Mouse (Mus musculus) neural tube, embryonic 14.5 days (tissue): Measurements from ENCODE around the gene Glo1. TPM values are rescaled to one million over a fixed set of nuclear protein-coding genes. Genes with fewer than 3 reads are reported as not detected.

Experiments
- ATAC-seq: fragments of 200-750 bp; cut with Nextera tagmentation; 2 replicates; pipeline ENCODE4 v1.8.0; 2017; ENCODE audit warnings: low read depth, mild to moderate bottlenecking, moderate TSS enrichment, moderate library complexity
- H3K27ac ChIP-seq: fragments of 300-500 bp; sonication (generic); 2 replicates; pipeline ENCODE4 v1.5.1; 2014; ENCODE audit warnings: low read depth, mild to moderate bottlenecking, control low read depth, low read length, moderate library complexity, mixed read lengths
- H3K27me3 ChIP-seq: fragments of 300-500 bp; sonication (generic); 2 replicates; pipeline ENCODE4 v1.6.1; 2014; ENCODE audit warnings: low read length; ENCODE audit not compliant: control insufficient read depth, insufficient read depth
- H3K36me3 ChIP-seq: fragments of 300-500 bp; sonication (generic); 2 replicates; pipeline ENCODE4 v1.6.1; 2014; ENCODE audit warnings: low read length, mixed read lengths; ENCODE audit not compliant: control insufficient read depth, insufficient read depth
- H3K4me1 ChIP-seq: fragments of 300-500 bp; sonication (generic); 2 replicates; pipeline ENCODE4 v1.6.1; 2014; ENCODE audit warnings: low read length; ENCODE audit not compliant: control insufficient read depth, insufficient read depth
- H3K4me2 ChIP-seq: fragments of 300-500 bp; sonication (generic); 2 replicates; pipeline ENCODE4 v1.6.1; 2014; ENCODE audit warnings: mild to moderate bottlenecking, low read depth, low read length, control low read depth
- H3K4me3 ChIP-seq: fragments of 300-500 bp; sonication (generic); 2 replicates; pipeline ENCODE4 v1.5.1; 2014; ENCODE audit warnings: low read depth, low read length, control low read depth, mixed read lengths
- H3K9ac ChIP-seq: fragments of 300-500 bp; sonication (generic); replicated peaks from 2 replicates; pipeline ENCODE4 v1.6.1; 2014; ENCODE audit warnings: low read depth, mild to moderate bottlenecking, control low read depth, low read length, mixed read lengths
- H3K9me3 ChIP-seq: fragments of 300-500 bp; sonication (generic); 2 replicates; pipeline ENCODE4 v1.6.1; 2016; ENCODE audit warnings: low read length; ENCODE audit not compliant: control insufficient read depth
- WGBS: fragments of 180-500 bp; shearing (Covaris S2); extraction: QIAGEN DNeasy Blood & Tissue Kit; methylation state at CpG from one replicate; pipeline ENCODE4 v1.1.7; 2014; 5-methylcytosine and 5-hydroxymethylcytosine counted together
- polyA plus RNA-seq: library from polyadenylated mRNA; unstranded; fragments of >200 nt; fragmentation: Nextera tagmentation; extraction: Ambion mirVana; gene quantifications from 2 replicates; pipeline ENCODE4 v1.2.1, GENCODE M21; 2014

Gene Glo1
- polyA plus RNA-seq, 1 experiment from 2014 or later = 159 TPM

DNA sequence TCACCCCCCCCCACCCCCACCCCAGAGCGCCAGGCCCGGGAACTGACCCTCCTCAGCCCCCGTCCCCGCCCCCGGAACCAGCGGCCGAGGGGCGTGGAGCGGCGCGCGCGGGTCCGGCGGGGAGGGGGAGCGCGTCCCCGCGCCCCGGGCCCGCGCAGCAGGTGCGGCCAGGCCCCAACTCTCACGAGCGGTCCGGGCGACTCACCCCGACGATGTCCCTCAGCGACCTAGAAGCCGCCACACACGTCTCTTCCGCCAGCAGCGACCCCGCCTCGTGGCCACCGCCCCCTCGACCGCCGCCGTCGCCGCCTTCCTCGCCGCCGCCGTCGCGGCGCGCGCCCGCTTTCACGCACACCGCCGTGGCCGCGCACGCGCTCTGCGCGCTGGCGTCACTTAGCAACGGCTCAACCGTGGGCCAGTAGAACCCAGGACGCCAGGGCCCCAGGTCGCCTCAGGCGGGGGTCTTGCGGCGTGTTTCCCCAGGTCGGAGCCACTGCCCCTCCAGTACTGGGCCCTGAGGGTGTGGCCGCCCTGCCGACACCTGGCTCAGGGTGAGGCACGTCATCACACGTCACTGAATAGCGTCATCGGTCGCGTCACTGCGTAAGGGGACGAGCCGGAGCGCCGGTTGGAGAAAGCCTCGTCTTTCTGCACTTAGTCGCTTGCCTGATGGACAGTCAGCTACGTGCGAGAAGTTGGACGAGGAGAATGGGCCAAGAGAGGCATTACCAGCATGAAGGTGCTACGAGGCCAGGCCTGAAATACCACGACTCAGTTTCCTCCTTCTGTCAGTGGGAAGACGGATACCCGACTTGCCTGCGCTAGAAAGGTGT is 50.5 kb downstream of the Glo1 start, which contains the start of gene Btbd9:
TSS of gene Btbd9 (minus strand) at position 548 of the 833 bp plus-strand sequence.
- peak within 1 kb of the TSS; percentile 88 for H3K9ac ChIP-seq
- WGBS = under 1% methylated on average over 68 of the region's 94 CpGs
- no peaks in the 10 kb centered on the region for H3K36me3 ChIP-seq
- peaks cover 14% of the 10 kb centered on the region for H3K4me1 ChIP-seq
- H3K4me3 ChIP-seq = peak within 1 kb of the TSS; percentile 74
- no peaks in the 10 kb centered on the region for H3K9me3 ChIP-seq
- H3K4me2 ChIP-seq = peak within 1 kb of the TSS; percentile 84
- ATAC-seq = peak; percentile 94
- H3K27ac ChIP-seq = peak within 1 kb of the TSS; percentile 96
- no peaks in the 10 kb centered on the region for H3K27me3 ChIP-seq

DNA sequence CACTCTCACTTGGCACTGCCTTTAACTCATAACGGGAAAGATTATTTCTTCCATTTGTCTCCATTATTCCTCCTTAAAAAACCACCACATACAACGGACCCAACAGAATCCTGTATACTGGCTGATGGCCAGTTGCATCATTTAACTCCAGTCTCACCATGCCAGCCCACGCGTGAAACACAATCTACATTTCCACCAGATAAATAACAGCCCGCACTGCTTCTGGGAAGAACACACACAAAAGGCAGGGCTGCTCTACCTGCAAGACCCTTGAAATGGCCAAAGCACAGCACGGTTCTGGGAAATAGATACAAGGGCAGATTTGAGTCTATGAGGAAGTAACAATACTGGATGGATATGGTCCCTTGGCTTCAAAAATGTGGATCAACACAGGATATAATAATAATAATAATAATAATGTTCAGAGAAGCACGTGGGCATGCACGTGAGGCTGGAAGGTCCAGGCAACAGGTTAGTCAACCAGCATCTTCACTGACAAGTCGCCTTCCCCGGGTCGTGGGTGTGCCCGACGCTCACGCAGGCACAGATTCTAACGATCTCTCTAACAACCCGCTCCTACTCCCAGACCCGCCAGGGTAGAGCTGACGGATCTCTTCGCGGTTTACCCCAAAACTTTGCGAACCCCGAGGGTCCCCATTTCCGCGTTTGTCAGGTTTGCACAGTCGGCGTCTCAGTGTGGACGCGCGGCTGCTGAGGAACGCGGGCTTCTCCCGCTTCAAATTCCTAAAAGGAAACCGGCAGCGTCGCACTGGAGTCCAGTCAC is 51.4 kb downstream of the Glo1 start:
- WGBS = 6% methylated on average over 35 of the region's 35 CpGs

DNA sequence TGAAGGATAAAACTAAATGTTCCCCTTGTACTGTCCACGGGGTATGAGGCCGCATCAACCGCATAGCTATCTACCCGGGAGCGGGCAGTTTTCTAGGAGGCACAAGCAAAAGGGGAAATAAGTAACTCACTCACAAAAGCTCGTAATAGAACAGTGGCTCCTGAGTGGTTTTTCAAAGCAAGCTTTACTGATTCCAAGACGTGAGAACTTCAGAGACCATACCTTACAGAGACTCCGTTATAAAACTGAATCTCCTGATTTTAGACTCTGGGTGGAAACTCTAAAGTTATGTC is 51.9 kb downstream of the Glo1 start:
- H3K36me3 ChIP-seq = no peaks in the 10 kb centered on the region
- no peaks in the 10 kb centered on the region for H3K9me3 ChIP-seq
- peak overlapping the region; percentile 74; the same call in 1 of the 2 replicates for H3K4me3 ChIP-seq
- ATAC-seq = no peak
- WGBS = 81% methylated on average over 8 of the region's 8 CpGs
- peak overlapping the region; percentile 84 for H3K4me2 ChIP-seq
- H3K27ac ChIP-seq = no peak overlapping the region
- peaks cover 14% of the 10 kb centered on the region for H3K4me1 ChIP-seq
- H3K27me3 ChIP-seq = no peaks in the 10 kb centered on the region
- H3K9ac ChIP-seq = no peak overlapping the region

More for the DNA sequence above, 51.4 kb downstream of the Glo1 start:
- no peaks in the 10 kb centered on the region for H3K27me3 ChIP-seq
- no peaks in the 10 kb centered on the region for H3K36me3 ChIP-seq
- peak overlapping the region; percentile 84 for H3K4me2 ChIP-seq
- peak overlapping the region; percentile 96 for H3K27ac ChIP-seq
- peak overlapping the region; percentile 74 for H3K4me3 ChIP-seq
- H3K4me1 ChIP-seq = peaks cover 14% of the 10 kb centered on the region
- no peak; the same call in 1 of the 2 replicates for ATAC-seq
- peak overlapping the region; percentile 88 for H3K9ac ChIP-seq
- H3K9me3 ChIP-seq = no peaks in the 10 kb centered on the region

DNA sequence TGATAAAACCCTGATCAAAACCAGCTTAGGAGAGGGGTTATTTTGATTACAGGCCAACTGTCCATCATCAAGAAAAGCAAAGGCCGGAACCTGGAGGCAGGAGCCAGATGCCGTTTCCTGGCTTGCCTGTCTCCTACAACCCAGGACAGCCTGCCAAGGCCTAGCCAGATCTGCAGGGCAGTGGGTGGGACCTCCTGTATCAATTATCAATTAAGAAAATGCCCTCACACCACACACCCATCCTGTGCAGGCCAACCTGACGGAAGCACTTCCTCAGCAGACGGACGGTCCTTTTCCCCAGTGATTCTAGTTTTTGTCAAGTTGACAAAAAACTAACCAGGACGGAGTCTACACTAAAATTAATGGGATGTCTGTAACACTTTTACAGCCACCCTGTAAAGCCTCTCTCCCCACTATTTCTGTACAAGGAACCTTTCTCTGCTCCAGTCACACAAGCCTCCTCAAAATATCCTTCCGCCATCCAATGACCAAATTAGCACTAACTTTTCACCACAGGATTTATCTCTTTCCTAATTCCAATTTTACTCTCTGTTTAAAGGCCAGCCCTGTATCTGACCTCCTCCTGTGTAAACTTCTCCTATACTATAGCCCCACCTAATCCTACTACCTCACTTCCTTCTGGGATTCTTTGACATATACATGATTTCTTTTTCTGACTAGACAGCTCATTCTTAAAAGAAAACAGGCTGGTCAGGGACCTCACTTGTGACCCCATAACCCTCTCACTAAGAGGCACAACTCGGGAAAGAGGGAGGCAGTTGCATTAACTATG is 52.5 kb downstream of the Glo1 start:
- Histone ChIP-seq H3K36me3 (no peaks in the 10 kb centered on the region), H3K9me3 (no peaks in the 10 kb centered on the region), H3K4me2 (no peak overlapping the region), H3K9ac (no peak overlapping the region), H3K27ac (no peak overlapping the region), H3K27me3 (no peaks in the 10 kb centered on the region), H3K4me3 (no peak overlapping the region), H3K4me1 (peaks cover 14% of the 10 kb centered on the region)
- no peak for ATAC-seq
- 75% methylated on average over 8 of the region's 8 CpGs for WGBS

DNA sequence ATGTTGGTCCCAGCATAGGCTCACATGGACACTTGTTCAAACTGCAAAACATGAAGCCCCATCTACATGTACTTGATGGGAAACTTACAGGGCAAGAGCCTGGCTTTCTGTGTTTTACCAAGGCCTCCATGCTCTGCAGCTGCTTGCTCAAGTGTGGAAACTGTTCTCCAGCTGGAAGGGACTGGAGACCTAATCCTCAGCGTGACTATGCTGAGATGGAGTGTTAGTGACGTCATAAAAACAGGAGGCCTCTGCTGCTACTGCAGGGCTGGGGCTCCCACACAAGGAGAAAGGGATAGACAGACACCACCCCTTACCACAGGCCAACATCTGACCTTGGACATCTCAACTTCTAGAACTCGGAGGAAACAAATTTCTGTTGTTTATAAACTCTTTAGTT is 55.7 kb downstream of the Glo1 start:
- no peaks in the 10 kb centered on the region for H3K27me3 ChIP-seq
- H3K4me2 ChIP-seq = no peak overlapping the region
- no peak for ATAC-seq
- peaks cover 9% of the 10 kb centered on the region; the same call in 1 of the 2 replicates for H3K4me1 ChIP-seq
- no peak overlapping the region for H3K4me3 ChIP-seq
- WGBS = 62% methylated on average over 3 of the region's 3 CpGs
- no peak overlapping the region for H3K9ac ChIP-seq
- H3K36me3 ChIP-seq = no peaks in the 10 kb centered on the region
- no peak overlapping the region for H3K27ac ChIP-seq
- no peaks in the 10 kb centered on the region for H3K9me3 ChIP-seq

DNA sequence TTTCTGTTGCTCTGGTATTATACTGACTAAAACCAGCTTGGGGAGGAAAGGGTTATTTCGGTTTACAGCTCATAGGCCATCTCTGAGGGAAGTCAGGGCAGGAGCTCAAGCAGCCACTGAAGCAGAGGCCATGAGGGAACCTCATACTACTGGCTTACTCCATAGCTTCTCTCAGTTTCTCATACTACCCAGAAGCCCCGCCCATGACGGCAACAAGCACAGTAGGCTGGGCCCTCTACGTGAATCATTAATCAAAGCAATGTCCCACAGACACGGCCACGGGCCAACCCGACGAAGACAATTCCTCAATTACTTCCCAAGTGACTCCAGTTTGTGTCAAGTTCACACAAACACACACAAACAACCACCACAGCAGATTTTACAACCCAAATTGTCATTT is 56.5 kb downstream of the Glo1 start:
- ATAC-seq = no peak
- 50% methylated on average over 8 of the region's 8 CpGs for WGBS
- Histone ChIP-seq H3K4me2 (no peak overlapping the region), H3K9ac (no peak overlapping the region), H3K4me1 (peaks cover 7% of the 10 kb centered on the region; the same call in 1 of the 2 replicates), H3K27ac (no peak overlapping the region), H3K9me3 (no peaks in the 10 kb centered on the region), H3K4me3 (no peak overlapping the region), H3K36me3 (no peaks in the 10 kb centered on the region), H3K27me3 (no peaks in the 10 kb centered on the region)

DNA sequence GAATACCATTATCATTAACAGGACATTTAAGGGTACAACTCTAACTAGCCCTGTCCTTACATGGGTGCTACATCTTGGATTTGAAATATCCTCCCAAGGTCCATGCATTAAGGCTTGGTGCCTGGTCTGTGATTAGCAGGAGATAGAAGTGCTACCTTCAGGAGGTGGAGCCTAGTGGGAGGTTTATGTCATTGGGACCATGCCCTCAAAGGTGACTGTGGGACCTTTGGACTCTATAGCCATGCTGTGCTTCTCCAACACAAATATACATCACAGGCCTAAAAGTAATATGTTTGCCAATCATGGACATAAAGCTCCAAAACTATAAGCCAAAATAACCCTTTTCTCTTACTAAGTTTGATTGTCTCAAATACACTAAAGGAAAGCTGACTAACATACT is 58.2 kb downstream of the Glo1 start:
- H3K4me3 ChIP-seq = no peak overlapping the region
- no peak for ATAC-seq
- H3K36me3 ChIP-seq = no peaks in the 10 kb centered on the region
- H3K4me1 ChIP-seq = no peaks in the 10 kb centered on the region
- H3K9ac ChIP-seq = no peak overlapping the region
- H3K4me2 ChIP-seq = no peak overlapping the region
- H3K27ac ChIP-seq = no peak overlapping the region
- H3K27me3 ChIP-seq = no peaks in the 10 kb centered on the region
- H3K9me3 ChIP-seq = no peaks in the 10 kb centered on the region

DNA sequence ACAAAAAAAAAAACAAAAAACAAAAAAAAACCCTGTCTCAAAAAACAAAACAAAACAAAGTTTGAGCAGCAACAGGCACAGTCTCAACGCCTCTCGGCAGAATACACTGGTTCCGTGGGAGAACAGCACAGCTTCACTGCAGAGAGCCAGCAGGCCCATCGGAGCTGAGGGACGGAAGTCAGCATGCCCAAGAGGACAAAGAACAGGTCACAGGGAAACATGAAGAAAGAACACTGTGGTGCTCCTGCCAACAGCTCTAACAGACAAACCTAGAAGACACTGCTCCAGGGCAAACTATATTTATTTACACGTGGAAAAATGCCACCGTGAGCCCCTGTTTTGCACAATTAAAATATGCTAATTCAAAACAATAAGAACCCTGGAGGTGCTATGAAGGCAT is 61.7 kb downstream of the Glo1 start:
- H3K4me1 ChIP-seq = no peaks in the 10 kb centered on the region
- H3K27ac ChIP-seq = no peak overlapping the region
- no peaks in the 10 kb centered on the region for H3K9me3 ChIP-seq
- 82% methylated on average over 7 of the region's 7 CpGs for WGBS
- no peak overlapping the region for H3K4me3 ChIP-seq
- H3K27me3 ChIP-seq = no peaks in the 10 kb centered on the region
- no peaks in the 10 kb centered on the region for H3K36me3 ChIP-seq
- no peak overlapping the region for H3K4me2 ChIP-seq
- no peak overlapping the region for H3K9ac ChIP-seq
- ATAC-seq = no peak
